Mouse (Mus musculus): ENCODE measurements around the gene Tmem50a. TPM values are rescaled to one million over a fixed set of nuclear protein-coding genes. Genes with fewer than 3 reads are reported as not detected.

Gene Tmem50a
- polyA plus RNA-seq, 1 experiment from 2014 or later, result 170 TPM

GRCm38 (mm10) chr4:134901126-134901525 is 13.7 kb downstream of the Tmem50a start:
- H3K27me3 ChIP-seq (replicated peaks), result no peaks in the 10 kb centered on the region
- no peak overlapping the region for H3K27ac ChIP-seq
- H3K4me3 ChIP-seq (replicated peaks), result no peak overlapping the region
- no peak overlapping the region for H3K9ac ChIP-seq
- no peaks in the 10 kb centered on the region for H3K9me3 ChIP-seq
- H3K36me3 ChIP-seq, result peaks cover 54% of the 10 kb centered on the region
- H3K4me2 ChIP-seq, result no peak overlapping the region
- WGBS, result 94% methylated on average over 8 of the region's 8 CpGs
- no peak for ATAC-seq (ENCODE audit: insufficient read depth, low FRiP score, low read depth)
- no peaks in the 10 kb centered on the region for H3K4me1 ChIP-seq

DNA sequence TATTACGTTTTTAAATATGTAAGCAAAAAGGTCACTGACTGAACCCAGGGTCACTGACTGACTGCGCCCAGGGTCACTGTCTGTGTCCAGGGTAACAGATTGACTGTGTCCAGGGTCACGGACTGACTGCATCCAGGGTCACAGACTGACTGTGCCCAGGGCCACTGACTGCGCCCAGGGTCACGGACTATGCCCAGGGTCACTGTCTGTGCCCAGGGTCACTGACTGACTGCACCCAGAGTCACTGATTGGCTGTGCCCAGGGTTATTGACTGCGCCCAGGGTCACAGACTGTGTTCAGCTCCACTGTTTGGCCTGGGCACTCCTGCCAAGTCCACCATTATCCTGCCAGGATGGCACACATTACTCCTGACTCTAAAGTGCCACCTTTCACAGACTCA is 17.6 kb downstream of the Tmem50a start:
- no peak overlapping the region for H3K4me2 ChIP-seq
- H3K27me3 ChIP-seq (replicated peaks), result no peaks in the 10 kb centered on the region
- no peaks in the 10 kb centered on the region for H3K4me1 ChIP-seq
- peaks cover 31% of the 10 kb centered on the region for H3K36me3 ChIP-seq
- H3K9ac ChIP-seq, result no peak overlapping the region
- 82% methylated on average over 6 of the region's 6 CpGs for WGBS
- H3K4me3 ChIP-seq (replicated peaks), result no peak overlapping the region
- ATAC-seq (ENCODE audit: insufficient read depth, low FRiP score, low read depth), result no peak
- no peak overlapping the region for H3K27ac ChIP-seq
- H3K9me3 ChIP-seq, result no peaks in the 10 kb centered on the region

GRCm38 (mm10) chr4:134892096-134892495 is 22.7 kb downstream of the Tmem50a start:
- Histone ChIP-seq H3K36me3 (peaks cover 6% of the 10 kb centered on the region), H3K4me2 (no peak overlapping the region), H3K27ac (no peak overlapping the region), H3K9me3 (no peaks in the 10 kb centered on the region), H3K4me3 (replicated peaks) (no peak overlapping the region), H3K4me1 (no peaks in the 10 kb centered on the region), H3K9ac (no peak overlapping the region), H3K27me3 (replicated peaks) (no peaks in the 10 kb centered on the region)
- no peak for ATAC-seq (ENCODE audit: insufficient read depth, low FRiP score, low read depth)
- WGBS, result 81% methylated on average over 6 of the region's 6 CpGs

DNA sequence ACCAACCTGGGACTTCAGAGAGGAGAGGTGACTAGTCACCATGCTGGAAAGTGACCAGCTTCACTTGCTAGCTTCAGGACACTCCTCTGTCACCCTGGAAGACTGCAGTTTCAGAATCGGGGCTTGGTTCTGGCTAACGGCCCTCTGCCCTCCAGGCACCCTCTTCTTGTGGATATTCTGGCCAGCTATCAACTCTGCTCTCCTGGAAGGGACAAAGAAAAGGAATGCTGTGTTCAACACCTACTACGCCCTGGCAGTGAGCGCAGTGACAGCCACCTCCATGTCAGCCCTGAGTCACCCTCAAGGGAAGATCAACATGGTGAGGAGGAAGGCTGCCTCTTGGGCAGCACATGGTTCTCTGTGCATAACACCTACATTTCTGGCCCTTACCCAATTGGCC is 30.5 kb downstream of the Tmem50a start:
- Histone ChIP-seq H3K4me3 (replicated peaks) (no peak overlapping the region), H3K27me3 (replicated peaks) (no peaks in the 10 kb centered on the region), H3K4me1 (peaks cover 5% of the 10 kb centered on the region; the same call in 1 of the 2 replicates), H3K36me3 (no peaks in the 10 kb centered on the region), H3K4me2 (no peak overlapping the region), H3K9ac (no peak overlapping the region), H3K9me3 (no peaks in the 10 kb centered on the region), H3K27ac (no peak overlapping the region)
- ATAC-seq (ENCODE audit: insufficient read depth, low FRiP score, low read depth), result no peak
- WGBS, result 96% methylated on average over 4 of the region's 4 CpGs

DNA sequence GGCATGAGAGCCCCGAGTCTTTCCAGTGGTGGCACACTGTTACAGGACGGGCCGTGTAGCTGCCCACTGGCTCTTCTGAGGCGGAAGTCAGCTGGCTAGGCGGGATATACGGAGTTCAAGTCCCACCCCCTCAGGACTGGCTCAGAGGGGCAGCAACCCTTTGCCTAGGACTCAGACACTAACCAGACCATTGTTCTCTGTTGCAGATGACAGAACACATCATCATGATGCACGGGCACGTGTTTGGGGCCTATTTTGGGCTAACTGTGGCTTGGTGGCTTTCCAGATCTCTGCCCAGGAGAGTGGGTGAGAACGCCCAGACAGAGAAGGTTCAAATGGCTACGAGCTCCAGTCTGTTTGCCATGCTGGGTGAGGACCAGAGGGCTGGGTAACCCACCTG is 31.0 kb downstream of the Tmem50a start:
- peaks cover 8% of the 10 kb centered on the region; the same call in 1 of the 2 replicates for H3K4me1 ChIP-seq
- no peak overlapping the region for H3K4me3 ChIP-seq (replicated peaks)
- no peak overlapping the region for H3K27ac ChIP-seq
- H3K9ac ChIP-seq, result no peak overlapping the region
- no peaks in the 10 kb centered on the region for H3K27me3 ChIP-seq (replicated peaks)
- H3K9me3 ChIP-seq, result no peaks in the 10 kb centered on the region
- WGBS, result 85% methylated on average over 10 of the region's 10 CpGs
- H3K4me2 ChIP-seq, result no peak overlapping the region
- no peak for ATAC-seq (ENCODE audit: insufficient read depth, low FRiP score, low read depth)
- H3K36me3 ChIP-seq, result no peaks in the 10 kb centered on the region

DNA sequence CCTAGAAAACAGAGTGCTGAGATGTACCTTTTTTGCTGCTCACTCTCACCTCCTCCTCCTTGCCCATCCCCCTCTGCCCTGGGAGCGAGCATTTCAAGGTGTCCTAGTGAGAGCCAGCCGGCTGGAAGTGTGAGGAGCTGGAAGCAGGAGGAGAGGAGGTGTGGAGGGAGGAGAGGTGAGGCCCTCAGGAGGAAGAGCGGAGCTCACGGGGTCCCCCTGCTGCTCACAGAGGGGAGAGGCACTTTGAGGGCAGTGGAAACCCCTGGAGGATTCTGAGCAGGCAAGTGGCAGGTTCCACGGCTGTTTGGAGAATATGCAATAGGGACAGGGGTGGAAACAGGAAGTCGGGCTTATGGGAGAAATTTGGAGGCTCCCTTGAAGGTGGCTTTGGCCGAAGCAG is 31.6 kb downstream of the Tmem50a start:
- no peaks in the 10 kb centered on the region for H3K9me3 ChIP-seq
- no peak overlapping the region for H3K9ac ChIP-seq
- no peak overlapping the region for H3K27ac ChIP-seq
- no peak overlapping the region for H3K4me3 ChIP-seq (replicated peaks)
- no peaks in the 10 kb centered on the region for H3K27me3 ChIP-seq (replicated peaks)
- peak; percentile 32; the same call in 1 of the 2 replicates for ATAC-seq (ENCODE audit: insufficient read depth, low FRiP score, low read depth)
- peaks cover 8% of the 10 kb centered on the region; the same call in 1 of the 2 replicates for H3K4me1 ChIP-seq
- 24% methylated on average over 7 of the region's 7 CpGs for WGBS
- H3K36me3 ChIP-seq, result no peaks in the 10 kb centered on the region
- no peak overlapping the region for H3K4me2 ChIP-seq

DNA sequence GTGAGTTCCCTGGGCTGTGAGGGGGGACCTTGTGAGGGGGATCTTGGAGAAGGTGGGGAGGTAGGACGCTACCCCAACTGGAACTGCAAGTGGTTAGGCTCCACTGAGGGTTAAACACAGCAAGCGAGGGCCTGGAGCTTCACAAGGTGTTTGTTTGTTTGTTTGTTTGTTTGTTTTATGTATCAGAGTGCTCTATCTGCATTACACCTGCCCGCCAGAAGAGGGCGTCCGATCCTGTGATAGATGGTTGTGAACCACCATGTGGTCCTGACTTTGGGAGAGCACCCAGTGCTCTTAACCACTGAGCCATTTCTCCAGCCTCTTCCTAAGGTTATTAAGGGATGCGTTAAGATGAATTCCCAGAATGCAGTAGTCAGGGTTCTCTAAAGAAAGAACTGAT is 34.8 kb downstream of the Tmem50a start:
- no peaks in the 10 kb centered on the region for H3K36me3 ChIP-seq
- H3K4me3 ChIP-seq (replicated peaks), result no peak overlapping the region
- H3K4me2 ChIP-seq, result peak overlapping the region; percentile 69
- no peak overlapping the region for H3K27ac ChIP-seq
- 37% methylated on average over 6 of the region's 6 CpGs for WGBS
- H3K4me1 ChIP-seq, result peaks cover 8% of the 10 kb centered on the region; the same call in 1 of the 2 replicates
- no peak for ATAC-seq (ENCODE audit: insufficient read depth, low FRiP score, low read depth)
- H3K9me3 ChIP-seq, result no peaks in the 10 kb centered on the region
- no peaks in the 10 kb centered on the region for H3K27me3 ChIP-seq (replicated peaks)
- no peak overlapping the region for H3K9ac ChIP-seq

DNA sequence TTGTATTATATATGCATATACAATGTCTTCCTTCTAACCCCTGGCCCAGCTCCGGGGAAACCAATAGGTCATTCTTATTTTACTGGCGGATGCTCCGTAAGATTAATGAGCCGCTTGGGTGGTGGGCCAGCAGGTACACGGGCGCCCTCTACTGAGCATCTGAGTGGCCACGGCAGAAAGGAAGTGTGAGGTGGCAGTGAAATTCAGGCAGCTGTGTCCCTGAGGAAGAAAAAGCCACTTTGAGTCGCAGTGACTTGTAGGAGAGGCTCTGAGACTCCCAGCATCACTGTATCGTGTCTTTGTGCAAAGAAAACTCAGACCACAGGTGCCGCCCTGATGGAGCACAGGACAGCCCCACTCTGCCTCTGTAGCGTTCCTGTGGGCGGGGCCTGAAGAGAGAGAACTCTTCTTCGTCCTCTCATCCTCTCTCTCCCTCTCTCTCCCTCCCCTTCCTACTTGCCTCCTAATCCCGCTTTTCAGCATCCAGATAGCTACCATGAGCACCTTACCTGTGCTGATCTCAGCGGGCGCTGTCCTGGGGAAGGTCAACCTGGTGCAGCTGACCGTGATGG is 35.3 kb downstream of the Tmem50a start:
- Histone ChIP-seq H3K27me3 (replicated peaks) (no peaks in the 10 kb centered on the region), H3K36me3 (no peaks in the 10 kb centered on the region), H3K9ac (no peak overlapping the region), H3K4me2 (peak overlapping the region; percentile 69), H3K4me3 (replicated peaks) (peak overlapping the region; percentile 31), H3K4me1 (peaks cover 8% of the 10 kb centered on the region; the same call in 1 of the 2 replicates), H3K9me3 (no peaks in the 10 kb centered on the region), H3K27ac (no peak overlapping the region)
- 7% methylated on average over 17 of the region's 17 CpGs for whole genome bisulfite sequencing
- no peak for ATAC-seq (ENCODE audit: insufficient read depth, low FRiP score, low read depth)

GRCm38 (mm10) chr4:134876171-134876570 is 38.7 kb downstream of the Tmem50a start:
- Histone ChIP-seq H3K4me2 (no peak overlapping the region), H3K4me1 (peaks cover 11% of the 10 kb centered on the region; the same call in 1 of the 2 replicates), H3K36me3 (no peaks in the 10 kb centered on the region), H3K27me3 (replicated peaks) (no peaks in the 10 kb centered on the region), H3K9me3 (no peaks in the 10 kb centered on the region), H3K9ac (no peak overlapping the region), H3K27ac (no peak overlapping the region), H3K4me3 (replicated peaks) (no peak overlapping the region)
- 73% methylated on average over 9 of the region's 9 CpGs for WGBS
- ATAC-seq (ENCODE audit: insufficient read depth, low FRiP score, low read depth), result no peak

DNA sequence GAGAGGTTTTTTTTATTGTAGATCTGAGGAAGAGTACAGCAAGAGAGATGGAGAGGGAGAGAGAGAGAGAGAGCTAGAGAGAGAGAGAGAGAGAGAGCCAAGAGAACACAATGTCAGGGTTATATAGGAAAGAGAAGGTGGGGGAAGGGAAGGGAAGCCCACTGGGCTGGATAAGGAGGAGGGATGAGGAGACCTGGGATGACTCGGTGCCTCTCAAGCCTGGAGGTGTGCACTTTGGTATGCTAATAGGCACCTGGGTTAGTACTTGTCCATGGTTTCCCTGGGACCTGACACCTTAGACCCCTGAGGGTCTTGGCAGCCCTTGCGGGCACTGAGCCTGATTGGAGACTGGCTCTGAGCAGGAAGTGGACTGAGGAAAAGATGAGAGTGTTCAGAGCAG is 42.9 kb downstream of the Tmem50a start:
- H3K9me3 ChIP-seq, result no peaks in the 10 kb centered on the region
- peaks cover 11% of the 10 kb centered on the region for H3K4me1 ChIP-seq
- WGBS, result 52% methylated on average over 2 of the region's 2 CpGs
- no peak overlapping the region for H3K9ac ChIP-seq
- no peaks in the 10 kb centered on the region for H3K36me3 ChIP-seq
- H3K27ac ChIP-seq, result no peak overlapping the region
- 0 out of 2 replicates have a peak, but pooled peaks cover 3% of the 10 kb centered on the region for H3K27me3 ChIP-seq (replicated peaks)
- no peak overlapping the region for H3K4me2 ChIP-seq
- no peak overlapping the region for H3K4me3 ChIP-seq (replicated peaks)
- ATAC-seq (ENCODE audit: insufficient read depth, low FRiP score, low read depth), result no peak

GRCm38 (mm10) chr4:134871477-134871876 is 43.3 kb downstream of the Tmem50a start:
- 29% methylated on average over 4 of the region's 4 CpGs for WGBS
- H3K4me2 ChIP-seq, result no peak overlapping the region
- H3K9ac ChIP-seq, result no peak overlapping the region
- no peaks in the 10 kb centered on the region for H3K9me3 ChIP-seq
- H3K27ac ChIP-seq, result no peak overlapping the region
- 0 out of 2 replicates have a peak, but pooled peaks cover 3% of the 10 kb centered on the region for H3K27me3 ChIP-seq (replicated peaks)
- no peaks in the 10 kb centered on the region for H3K36me3 ChIP-seq
- no peak overlapping the region for H3K4me3 ChIP-seq (replicated peaks)
- peaks cover 11% of the 10 kb centered on the region for H3K4me1 ChIP-seq
- no peak for ATAC-seq (ENCODE audit: insufficient read depth, low FRiP score, low read depth)

GRCm38 (mm10) chr4:134869815-134870375 is 44.9 kb downstream of the Tmem50a start:
- Histone ChIP-seq H3K27ac (no peak overlapping the region), H3K9ac (no peak overlapping the region; the same call in 1 of the 2 replicates), H3K4me3 (replicated peaks) (0 out of 2 replicates have a peak overlapping the region, but pooled peaks have one; percentile 9), H3K4me1 (peaks cover 11% of the 10 kb centered on the region), H3K9me3 (no peaks in the 10 kb centered on the region), H3K36me3 (no peaks in the 10 kb centered on the region), H3K4me2 (peak overlapping the region; percentile 43), H3K27me3 (replicated peaks) (0 out of 2 replicates have a peak, but pooled peaks cover 3% of the 10 kb centered on the region)
- 0 out of 2 replicates have a peak, but pooled peaks have one; percentile 50 for ATAC-seq (ENCODE audit: insufficient read depth, low FRiP score, low read depth)
- 53% methylated on average over 7 of the region's 7 CpGs for WGBS

All from stomach, embryonic 15.5 days (tissue).